Mouse (Mus musculus): ENCODE measurements around the gene Ndufaf3.
"Not testable (repeated sequence)": the region's sequence is repeated elsewhere in the genome, so short reads cannot be mapped to it uniquely, and the experiment has no call there.

Ndufaf3 gene

DNA sequence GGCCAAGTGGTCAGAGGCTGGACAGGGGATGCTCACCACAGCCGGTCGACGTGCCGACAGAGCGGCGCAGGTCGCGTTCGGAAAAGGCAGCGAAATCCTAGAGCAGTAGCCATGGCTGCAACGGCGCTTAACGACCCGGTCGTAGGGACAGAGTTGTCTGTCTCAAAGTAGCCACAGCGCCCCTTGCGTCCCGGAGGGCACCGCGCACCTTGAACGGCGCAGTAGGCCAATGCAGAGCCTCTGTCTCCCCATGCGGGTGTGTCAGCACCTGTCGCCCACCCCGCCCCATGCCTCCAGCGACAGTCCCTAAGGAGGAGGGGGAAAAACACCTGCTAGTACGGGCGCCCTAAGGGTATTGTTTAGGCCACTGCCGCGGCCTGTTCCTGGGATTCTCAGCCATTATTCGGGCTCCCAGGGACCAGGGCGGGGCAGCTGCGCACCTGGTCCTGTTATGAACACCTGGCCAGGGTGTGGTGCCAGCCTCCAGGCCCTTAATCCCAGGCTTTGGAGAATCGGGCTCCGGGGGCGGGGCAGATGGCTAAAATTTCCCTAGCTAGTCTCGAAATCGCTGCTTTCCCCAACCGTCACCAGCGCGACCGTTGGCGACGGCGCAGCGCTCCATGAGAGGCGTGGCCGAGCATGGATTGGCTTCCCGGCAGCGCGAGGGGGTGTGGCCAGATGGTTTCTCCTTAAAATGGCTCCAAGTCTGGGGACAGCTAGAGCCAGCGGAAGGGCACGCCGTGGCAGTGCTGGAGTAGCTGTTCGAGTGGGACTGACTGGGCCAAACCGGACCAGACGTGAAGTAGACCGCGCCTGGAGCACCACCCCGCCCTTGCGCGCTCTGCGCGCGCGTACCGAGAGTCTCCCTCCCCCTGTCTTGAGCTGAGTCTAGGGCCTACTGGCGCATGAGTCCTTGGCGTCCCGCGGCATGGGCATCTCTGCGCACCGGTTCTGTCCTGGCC is at the start of gene Ndufaf3:
Ndufaf3 (minus strand) TSS at position 620 of the 962 bp plus-strand sequence.
- DNase-seq (ENCODE audit: low spot score), result peak; percentile 89

DNA sequence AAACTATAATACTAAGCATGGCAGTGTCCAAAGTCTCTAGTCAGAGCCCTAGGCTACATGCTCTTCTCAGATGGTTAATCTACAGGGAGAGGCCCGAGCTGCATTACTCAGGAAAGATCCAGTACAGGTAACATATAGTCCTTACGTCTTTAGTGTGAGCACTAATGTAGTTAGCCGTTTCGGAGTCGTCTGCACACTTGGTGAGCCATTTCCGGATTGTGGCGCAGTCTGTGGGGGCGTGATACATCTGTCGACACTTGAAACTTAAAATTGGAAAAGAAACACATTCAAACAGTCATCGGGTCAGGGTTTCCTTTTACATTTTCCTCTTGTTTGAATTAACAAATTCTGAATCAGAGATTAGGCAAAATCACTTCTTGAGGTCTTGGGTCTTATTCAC is 44.3 kb upstream of the Ndufaf3 start:
- no peak for DNase-seq (ENCODE audit: low spot score)

DNA sequence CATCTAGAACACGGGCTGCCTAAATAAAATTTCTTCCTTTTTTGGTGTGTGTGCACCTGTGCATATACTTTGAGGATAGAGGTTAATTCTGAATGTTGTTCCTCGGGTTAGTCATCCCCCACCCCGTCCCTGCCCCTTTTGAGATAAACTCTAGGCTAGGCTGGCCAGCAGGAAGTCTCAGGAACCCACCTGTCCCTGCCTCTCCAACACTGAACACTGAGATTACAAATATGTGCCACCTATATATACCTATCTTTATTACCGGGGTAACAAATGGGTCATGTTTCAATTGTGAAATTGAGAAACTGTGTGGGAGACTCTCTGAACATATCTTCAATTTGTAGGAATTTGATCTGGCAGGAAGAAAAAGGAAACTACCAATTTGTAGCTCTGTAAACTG is 41.7 kb upstream of the Ndufaf3 start:
- DNase-seq (ENCODE audit: low spot score), result no peak

DNA sequence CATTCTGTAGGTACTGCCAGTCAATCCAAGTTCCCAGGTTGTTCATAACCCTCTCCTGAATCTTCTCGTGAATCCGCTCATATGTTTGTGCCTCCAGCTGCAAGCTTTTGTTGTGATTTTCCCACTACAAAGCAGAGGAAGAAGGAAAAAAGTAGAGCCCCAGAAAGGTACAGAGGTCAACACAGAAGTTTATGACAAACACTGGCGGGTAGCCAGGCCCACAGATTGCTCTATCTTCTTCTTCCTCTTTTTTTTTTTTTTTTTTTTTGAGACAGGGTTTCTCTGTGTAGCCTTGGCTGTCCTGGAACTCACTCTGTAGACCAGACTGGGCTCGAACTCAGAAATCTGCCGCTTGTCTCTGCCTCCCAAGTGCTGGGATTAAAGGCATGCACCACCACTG is 40.7 kb upstream of the Ndufaf3 start:
- not testable (repeated sequence) for DNase-seq (ENCODE audit: low spot score)

DNA sequence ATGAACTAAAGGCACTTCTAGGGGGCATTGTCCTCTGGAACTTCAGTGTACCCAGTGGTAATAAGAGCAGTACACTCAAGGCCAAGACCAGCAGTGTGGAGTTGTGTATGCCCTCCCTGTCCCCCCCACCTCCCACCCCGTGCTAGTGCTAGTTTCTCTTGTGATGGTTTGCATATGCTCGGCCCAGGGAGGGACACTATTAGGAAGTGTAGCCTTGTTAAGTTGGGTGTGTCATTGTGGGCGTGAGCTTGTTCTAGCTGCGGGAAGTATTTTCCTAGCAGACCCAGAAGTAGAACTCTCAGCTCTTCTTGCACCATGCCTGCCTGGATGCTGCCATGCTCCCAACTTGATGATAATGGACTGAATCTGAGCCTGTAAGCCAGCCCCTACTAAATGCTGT is 34.8 kb upstream of the Ndufaf3 start:
- DNase-seq (ENCODE audit: low spot score), result no peak

DNA sequence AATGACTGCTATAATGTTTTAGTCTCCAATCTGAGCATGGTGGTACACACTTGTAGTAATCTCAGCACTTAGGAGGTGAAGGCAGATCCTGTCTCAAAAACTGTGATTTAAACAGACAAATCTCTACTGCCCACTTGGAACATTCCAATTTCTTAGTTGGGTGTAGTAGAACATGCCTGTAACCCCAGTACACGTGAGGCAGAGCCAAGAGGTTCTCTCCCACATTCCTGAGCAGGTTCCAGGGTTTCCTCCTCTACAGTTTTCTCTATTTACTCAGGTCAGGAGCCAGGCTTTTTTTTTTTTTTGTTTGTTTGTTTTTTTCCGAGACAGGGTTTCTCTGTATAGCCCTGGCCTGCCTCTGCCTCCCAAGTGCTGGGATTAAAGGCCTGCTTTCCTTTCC is 32.8 kb upstream of the Ndufaf3 start:
- DNase-seq (ENCODE audit: low spot score), result no peak

DNA sequence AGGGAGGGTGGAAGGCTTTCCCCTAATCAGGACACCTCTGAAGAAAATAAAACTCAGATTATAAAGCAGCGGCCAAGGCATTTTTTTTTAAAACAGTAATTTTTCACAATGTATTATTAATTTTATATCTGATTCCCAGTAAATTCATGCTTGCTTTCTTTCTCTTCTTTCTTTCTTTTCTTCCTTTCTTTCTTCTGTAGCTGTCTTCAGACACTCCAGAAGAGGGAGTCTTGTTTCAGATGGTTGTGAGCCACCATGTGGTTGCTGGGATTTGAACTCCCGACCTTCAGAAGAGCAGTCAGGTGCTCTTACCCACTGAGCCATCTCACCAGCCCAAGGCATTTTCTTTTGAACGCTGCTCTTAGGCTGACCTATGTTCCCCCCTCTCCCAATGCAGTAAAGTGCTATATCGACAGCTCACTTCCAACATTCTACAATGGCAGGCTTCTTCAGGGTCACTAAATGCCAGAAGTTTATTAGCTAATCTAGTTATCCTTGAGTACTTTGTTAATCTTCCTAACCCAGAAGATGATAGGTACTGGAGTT is 31.9 kb upstream of the Ndufaf3 start:
- no peak for DNase-seq (ENCODE audit: low spot score)

DNA sequence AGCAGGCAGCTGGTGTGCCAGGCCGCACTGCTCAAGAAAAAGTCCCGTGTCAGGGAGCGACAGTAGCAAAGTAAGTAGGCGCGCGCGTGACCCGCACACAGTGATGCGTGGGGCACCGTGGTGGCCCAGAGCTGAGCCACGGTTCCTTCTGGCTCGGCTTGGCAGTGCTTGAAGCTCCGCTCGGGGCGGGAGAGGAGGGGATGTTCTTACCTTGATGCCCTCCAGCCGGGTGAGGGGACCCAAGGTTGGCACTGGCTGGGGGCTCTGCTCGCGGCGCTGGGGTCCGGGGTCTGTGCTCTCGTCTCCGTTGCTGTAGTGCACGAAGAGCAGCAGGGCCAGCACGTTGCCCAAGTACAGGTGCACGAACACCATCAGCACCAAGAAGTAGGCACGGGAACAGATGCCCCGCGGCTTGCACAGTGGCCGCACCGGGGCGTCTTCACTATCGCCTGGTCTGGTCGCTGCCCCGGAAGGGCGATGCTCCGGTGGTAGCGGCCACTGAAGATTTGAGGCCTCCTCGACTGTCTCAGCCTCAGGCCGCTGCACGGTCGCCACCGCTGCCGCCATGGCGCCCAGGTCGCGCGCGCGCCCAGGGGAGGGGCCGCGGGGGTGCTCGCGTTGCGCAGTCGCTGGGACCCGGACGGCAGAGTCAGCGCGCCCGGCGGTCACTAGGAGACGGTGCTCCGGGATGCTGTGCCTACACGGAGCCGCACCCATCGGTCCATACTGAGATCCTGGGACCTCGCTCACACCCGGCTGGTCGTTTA is 29.9 kb upstream of the Ndufaf3 start, which contains the start of gene P4htm:
P4htm (minus strand) TSS at position 670 of the 767 bp plus-strand sequence.
- peak; percentile 39 for DNase-seq (ENCODE audit: low spot score)

DNA sequence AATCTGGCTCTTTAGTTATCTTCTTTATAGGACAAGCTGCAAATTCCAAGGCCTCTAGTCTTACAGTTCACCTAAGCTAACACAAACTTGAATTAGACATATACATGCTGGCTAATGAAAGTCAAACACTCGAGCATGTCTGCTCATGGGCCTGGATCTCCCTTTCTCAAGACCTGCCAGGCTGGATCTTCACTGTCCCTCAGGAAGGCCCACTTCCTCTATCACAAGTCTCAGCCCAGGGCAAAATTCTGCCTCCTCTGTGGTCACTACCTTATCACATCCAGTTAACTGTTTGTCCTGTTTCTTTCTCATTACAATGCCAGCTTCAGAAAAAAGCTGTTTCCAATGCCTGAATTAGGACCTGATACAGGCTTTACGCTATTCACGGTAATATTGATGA is 27.1 kb upstream of the Ndufaf3 start:
- DNase-seq (ENCODE audit: low spot score), result no peak

DNA sequence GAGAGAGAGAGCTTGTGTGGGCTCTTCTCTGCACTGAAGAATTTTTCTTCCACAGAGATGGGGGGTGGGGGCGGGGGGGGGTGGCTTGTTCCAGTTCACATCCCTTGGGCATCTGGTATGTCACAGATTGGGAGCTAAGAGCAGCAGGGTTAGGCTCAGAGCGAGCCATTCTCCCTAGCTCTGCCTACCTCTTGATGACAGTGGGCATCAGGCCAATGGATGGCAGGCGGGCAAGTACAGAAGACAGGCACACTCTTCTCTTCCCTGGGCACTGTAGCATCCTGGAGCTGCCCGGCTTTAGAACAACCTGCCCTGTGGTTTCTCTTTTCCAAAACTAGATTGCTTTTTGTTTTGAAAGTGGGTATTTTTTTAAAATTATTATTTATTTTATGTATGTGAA is 24.2 kb upstream of the Ndufaf3 start:
- DNase-seq (ENCODE audit: low spot score), result no peak

DNA sequence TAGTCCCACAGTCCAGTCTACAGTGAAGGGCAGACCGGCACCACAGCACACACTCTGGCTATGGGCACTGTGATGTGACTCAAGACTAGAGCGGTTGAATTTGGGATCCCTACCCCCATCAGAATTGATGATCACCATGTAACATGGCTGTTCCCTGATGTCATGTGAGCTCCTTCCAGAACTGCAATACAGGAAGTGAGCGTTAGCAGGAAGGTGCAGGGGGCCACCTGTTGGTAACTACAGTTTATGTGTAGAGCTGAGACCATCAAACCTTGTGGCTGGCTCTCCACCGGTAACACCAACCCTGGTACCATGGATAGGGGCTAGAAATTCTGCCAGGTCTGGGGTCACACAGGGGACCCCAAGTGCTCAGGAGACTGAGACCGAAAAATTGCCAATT is 22.0 kb upstream of the Ndufaf3 start:
- DNase-seq (ENCODE audit: low spot score), result no peak

DNA sequence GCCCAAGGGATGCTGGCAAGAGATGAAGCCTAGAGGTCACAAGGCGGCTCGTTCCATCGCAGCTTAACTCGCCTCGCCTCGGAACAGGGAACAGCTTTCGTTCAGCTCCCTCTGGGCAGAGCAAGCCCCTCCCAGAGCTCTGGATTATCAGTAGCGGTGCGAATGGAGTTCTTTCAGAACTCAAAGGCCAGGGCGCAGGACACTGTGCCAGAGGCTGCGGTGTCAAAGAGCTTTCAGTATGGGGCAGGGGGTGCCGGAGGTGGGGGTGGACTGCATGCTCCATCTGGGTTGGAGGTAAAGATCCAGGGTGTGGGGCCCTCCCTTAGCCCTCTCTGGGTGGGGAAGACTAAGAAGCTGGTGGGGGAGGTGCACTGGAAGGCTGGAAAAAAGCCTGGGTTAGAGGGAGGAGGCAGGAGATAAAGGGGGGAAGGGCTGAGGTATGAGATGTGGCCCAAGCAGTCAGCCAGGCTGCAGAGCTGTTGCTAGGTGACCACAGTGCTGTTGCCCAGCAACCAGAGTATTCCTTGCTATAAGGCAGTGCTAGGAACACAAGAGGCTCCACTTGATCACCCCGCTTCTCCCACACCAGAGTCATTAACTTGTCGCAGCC is 20.4 kb upstream of the Ndufaf3 start:
- peak; percentile 67 for DNase-seq (ENCODE audit: low spot score)

DNA sequence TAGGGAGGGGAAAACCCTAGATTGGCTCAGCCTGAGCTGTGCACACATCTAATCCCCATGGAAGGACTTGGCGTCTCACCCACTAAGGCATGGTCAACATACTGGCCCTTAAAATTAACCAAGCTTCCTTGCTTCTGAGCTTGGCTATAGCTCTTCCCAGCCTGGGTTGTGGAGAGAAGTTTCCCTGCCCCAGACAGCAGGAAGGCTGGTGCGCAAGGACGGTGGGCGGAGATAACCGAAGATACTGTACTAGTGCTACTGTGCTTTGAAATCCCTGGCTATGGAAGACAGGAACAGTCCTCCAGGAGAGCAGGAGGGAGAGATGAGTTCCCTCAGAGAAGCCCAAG is 12.1 kb upstream of the Ndufaf3 start:
- DNase-seq (ENCODE audit: low spot score), result no peak

DNA sequence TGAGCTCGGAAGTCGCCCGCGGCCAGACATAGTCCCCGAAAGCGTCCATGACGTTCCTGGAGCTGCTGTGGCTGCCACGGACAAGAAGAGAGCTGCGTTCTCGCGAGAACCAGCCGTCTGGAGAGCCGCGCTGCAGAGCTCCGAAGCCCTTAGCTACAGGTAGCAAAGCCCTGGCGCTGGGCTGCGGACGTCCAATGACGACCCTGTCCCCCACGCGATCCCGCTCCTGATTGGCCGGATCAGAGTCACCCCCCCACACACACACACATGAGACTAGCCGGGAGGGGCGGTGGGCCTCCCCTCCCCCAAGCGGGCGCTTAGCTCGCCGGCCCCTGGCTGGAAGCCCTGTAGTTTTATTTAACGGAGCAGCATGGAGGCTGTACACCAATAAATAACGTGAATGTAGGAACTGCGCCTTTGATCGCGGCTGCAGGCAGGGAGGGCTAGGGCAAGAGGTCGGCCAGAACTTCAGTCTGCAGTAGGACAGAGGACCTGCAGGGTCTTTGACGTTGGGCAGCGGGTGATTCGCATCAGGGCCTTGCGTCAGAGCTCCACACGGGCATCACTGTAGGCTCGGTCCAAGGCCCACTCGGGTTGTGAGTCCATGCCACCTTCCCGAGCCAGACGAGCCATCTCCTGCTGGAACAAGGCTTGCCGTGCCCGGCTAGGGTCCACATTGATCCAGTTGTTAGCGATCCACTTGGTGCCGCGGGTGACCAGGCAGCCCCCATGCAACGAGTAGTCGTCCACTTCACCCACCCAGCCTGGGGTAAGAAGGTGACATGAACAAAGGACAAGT is 11.5 kb upstream of the Ndufaf3 start, which contains the start of gene Wdr6:
Wdr6 (minus strand) TSS at position 195 of the 799 bp plus-strand sequence.
- peak; percentile 89 for DNase-seq (ENCODE audit: low spot score)

DNA sequence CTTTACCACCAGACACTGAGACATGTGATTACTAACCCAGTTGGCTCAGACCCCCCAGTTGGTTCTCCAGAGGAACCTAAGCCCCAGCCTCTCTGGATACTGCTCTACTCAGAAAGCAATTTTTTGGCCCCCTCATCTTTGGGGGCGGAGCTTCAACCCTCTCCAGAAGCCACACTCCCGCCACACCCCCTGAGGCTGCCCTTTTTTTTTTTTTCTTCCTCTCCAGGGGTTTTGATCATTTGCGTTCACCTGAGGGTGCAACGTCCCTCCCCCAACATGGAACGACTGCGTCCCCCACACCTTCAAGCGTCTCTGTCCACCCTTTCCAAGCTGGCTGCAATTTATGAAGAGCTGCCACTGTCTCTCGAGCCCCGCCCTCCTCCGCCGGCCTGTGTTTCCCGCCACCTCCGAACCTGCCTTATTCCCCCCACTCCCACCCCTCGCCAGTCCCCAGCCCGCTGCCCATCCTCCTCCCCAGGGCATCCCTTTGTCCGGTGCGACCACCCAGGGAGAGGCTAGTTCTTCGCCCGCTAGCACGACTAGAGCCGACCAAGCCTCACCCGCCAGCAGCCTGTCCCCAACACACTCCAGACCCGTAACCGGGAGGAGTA is 10.8 kb upstream of the Ndufaf3 start:
- peak; percentile 44 for DNase-seq (ENCODE audit: low spot score)

DNA sequence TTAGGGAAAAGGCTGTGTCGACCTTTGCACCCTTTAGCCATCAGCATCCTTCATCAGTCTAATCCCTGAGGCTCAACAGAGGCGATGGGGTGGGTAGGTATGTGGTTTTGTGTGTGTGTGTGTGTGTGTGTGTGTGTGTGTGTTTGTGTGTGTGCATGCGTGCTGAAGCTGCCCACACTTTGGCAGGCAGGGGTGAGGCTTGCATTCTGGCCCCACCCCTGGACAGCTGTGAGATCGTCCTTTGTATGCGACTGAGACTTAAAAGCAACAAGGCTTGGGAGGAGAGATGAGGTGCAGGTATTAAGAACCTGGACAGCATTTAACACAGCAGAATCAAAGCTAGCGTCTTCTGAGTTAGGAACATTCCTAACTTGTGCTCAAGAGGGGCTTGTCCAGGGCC is 9.8 kb upstream of the Ndufaf3 start:
- DNase-seq (ENCODE audit: low spot score), result no peak

DNA sequence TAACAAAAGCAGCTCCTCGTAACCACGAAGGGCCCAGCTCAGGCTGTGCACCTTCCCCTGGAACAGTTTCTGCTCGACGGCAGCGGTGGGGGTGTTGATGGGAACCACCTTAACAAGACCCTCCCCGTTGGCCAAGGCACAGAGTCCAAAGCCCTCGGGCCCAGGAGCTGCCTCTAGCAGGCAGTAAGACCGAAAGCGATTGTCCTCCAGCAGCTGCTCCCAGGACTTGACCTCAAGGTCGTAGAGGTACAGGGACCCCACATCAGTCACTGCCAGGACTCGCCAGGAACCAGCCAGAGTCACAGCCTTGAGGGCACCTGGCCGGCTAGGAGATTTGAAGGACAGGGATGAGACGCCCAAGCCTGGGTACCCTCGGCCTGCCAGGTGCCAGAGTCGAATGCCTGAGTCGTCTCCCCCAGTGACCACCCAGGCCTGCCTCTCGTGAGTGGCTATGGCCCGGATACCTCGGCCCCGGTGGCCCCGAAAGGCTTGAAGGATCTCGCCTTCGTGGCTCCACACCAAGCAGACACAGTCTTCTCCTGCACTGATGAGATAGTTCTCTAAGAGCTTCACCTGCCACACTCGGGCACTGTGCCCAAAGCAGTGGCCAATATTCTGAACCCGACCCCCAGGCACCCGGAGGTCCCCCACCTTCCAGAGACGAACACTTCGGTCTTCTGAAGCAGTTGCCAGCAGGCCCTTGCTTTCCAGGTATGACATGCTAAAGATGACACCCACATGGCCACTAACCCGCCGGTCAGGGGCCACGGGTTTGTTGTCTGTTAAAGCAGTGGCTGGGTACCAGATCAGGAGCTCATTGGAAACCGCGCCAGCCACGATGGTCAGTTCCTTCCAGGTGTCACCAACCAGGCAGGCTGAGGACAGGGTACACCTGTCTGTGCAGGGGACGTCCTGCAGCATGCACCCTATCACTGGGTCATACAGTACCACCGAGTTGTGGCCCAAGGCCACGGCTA is 8.4 kb upstream of the Ndufaf3 start:
- no peak for DNase-seq (ENCODE audit: low spot score)

DNA sequence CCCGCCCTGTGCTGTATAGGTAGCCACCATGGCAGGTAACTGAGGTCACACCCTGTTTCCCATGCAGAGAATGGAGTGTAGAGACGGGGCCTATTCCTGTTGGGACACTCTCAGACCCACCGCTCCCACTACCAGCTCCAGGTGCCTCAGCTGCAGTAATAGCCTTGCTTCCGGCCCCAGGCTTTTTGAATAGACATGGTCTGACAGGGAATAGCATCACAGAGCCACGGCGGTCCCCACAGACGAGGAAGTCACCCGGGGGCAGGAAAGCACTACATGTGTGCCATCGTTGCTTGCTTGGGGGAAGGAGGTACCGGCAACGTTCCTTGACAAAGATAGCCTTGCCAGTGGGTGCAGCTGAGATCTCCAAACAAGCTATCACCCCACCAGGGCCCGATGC is 7.7 kb upstream of the Ndufaf3 start:
- DNase-seq (ENCODE audit: low spot score), result no peak

DNA sequence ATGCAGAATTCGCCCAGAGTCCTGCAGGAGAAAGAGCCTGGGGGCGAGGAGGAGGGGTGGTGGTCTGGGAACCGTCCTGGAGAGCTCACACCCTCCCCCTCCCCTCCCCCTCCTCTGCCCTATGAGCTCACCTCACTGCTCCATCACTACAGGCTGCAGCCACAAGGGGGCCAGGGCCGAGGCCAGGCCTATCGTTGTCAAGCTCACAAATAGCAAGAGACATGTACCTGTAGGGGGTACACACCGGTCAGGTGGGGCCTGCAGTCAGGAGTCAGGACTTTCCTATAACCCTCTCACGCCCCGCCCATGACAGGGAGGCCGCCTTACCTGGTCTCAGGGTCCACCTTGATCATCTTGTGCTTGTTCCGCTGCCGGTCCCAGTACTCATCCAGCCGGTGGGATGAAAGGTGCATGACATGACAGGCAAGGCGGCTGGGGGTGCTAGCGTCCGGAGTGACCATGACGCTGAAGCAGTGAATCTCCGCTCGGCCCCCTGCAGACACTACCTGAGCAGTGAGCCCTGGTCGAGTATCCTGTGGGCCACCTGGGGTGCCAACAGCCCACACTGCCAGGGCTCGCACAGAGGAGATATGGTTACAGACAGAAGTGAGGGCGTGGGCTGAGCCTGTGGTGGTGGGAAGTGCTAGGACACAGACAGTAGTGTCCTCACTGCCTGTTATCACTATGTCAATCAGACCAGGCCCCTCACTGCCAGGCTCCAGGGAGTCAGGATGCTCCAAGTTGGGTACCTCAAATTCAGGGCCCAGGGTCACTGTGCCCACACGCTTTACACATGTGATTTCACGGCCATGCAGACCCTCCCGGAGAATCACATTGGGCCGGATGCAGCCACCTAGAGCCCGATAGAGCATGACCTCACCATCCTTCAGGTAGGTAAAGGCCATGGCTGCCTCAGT is 6.8 kb upstream of the Ndufaf3 start:
- DNase-seq (ENCODE audit: low spot score), result peak; percentile 55

Measured in ovary, postnatal 14 days (tissue).